Mouse (Mus musculus) limb, embryonic 13.5 days (tissue): Measurements from ENCODE around the gene Cbx8. TPM values are rescaled to one million over a fixed set of nuclear protein-coding genes. Genes with fewer than 3 reads are reported as not detected.

ENCODE experiments used
- ATAC-seq: fragments of 200-750 bp; cut with Nextera tagmentation; 2 replicates; pipeline ENCODE4 v1.8.0; 2017; ENCODE audit warnings: low read depth, moderate number of reproducible peaks, moderate TSS enrichment; ENCODE audit not compliant: low FRiP score
- H3K27ac ChIP-seq: fragments of 300-500 bp; sonication (generic); 2 replicates; pipeline ENCODE4 v1.5.1; 2015; ENCODE audit warnings: inconsistent platforms, mild to moderate bottlenecking, moderate library complexity
- H3K27me3 ChIP-seq: fragments of 300-500 bp; sonication (generic); 2 replicates; pipeline ENCODE4 v1.6.1; 2015; ENCODE audit warnings: mild to moderate bottlenecking, inconsistent platforms
- H3K36me3 ChIP-seq: fragments of 300-500 bp; sonication (generic); 2 replicates; pipeline ENCODE4 v1.6.1; 2015; ENCODE audit warnings: inconsistent platforms, mild to moderate bottlenecking, moderate library complexity
- H3K4me1 ChIP-seq: fragments of 300-500 bp; sonication (generic); 2 replicates; pipeline ENCODE4 v1.6.1; 2015; ENCODE audit warnings: inconsistent platforms
- H3K4me2 ChIP-seq: fragments of 300-500 bp; sonication (generic); replicated peaks from 2 replicates; pipeline ENCODE4 v1.6.1; 2015; ENCODE audit warnings: inconsistent platforms, mild to moderate bottlenecking, moderate library complexity
- H3K4me3 ChIP-seq: fragments of 300-500 bp; sonication (generic); 2 replicates; pipeline ENCODE4 v1.5.1; 2015; ENCODE audit warnings: moderate library complexity, mild to moderate bottlenecking, inconsistent platforms
- H3K9ac ChIP-seq: fragments of 300-500 bp; sonication (generic); 2 replicates; pipeline ENCODE4 v1.6.1; 2015; ENCODE audit warnings: mild to moderate bottlenecking, inconsistent platforms
- H3K9me3 ChIP-seq: fragments of 300-500 bp; sonication (generic); 2 replicates; pipeline ENCODE4 v1.6.1; 2016; ENCODE audit warnings: inconsistent platforms
- WGBS: fragments of 180-500 bp; shearing (Covaris S2); methylation state at CpG from one replicate; pipeline ENCODE4 v1.1.7; 2015; 5-methylcytosine and 5-hydroxymethylcytosine counted together
- polyA plus RNA-seq: library from polyadenylated mRNA; unstranded; fragments of >200 nt; fragmentation: Nextera tagmentation; extraction: Ambion mirVana; gene quantifications from 2 replicates; pipeline ENCODE4 v1.2.1, GENCODE M21; 2015

The Cbx8 gene
- polyA plus RNA-seq, 1 experiment from 2014 or later, result 10.6 TPM

GRCm38 (mm10) chr11:119083724-119084445 lies 43.1 kb upstream of the Cbx8 start:
- no peaks in the 10 kb centered on the region for H3K9me3 ChIP-seq
- H3K4me3 ChIP-seq, result peak overlapping the region; percentile 89
- WGBS, result 1% methylated on average over 27 of the region's 28 CpGs
- H3K36me3 ChIP-seq, result peaks cover 27% of the 10 kb centered on the region
- H3K9ac ChIP-seq, result peak overlapping the region; percentile 97
- no peak for ATAC-seq
- H3K27me3 ChIP-seq, result peaks cover 67% of the 10 kb centered on the region
- peak overlapping the region; percentile 92 for H3K4me2 ChIP-seq
- no peak overlapping the region for H3K27ac ChIP-seq
- H3K4me1 ChIP-seq, result peaks cover 78% of the 10 kb centered on the region

- H3K4me1 ChIP-seq, result peaks cover 79% of the 10 kb centered on the region
- H3K27me3 ChIP-seq, result peaks cover 60% of the 10 kb centered on the region
- no peaks in the 10 kb centered on the region for H3K9me3 ChIP-seq
- H3K36me3 ChIP-seq, result peaks cover 29% of the 10 kb centered on the region
- peak overlapping the region; percentile 92 for H3K4me2 ChIP-seq
- H3K9ac ChIP-seq, result peak overlapping the region; percentile 97
- ATAC-seq, result no peak
- H3K4me3 ChIP-seq, result peak overlapping the region; percentile 89
- no peak overlapping the region for H3K27ac ChIP-seq
- 10% methylated on average over 20 of the region's 20 CpGs for WGBS
These were observed 42.1 kb upstream of the Cbx8 start for GRCm38 (mm10) chr11:119082638-119083599.

GRCm38 (mm10) chr11:119081839-119082637 lies 41.3 kb upstream of the Cbx8 start:
- H3K4me1 ChIP-seq, result peaks cover 71% of the 10 kb centered on the region
- H3K27me3 ChIP-seq, result peaks cover 51% of the 10 kb centered on the region
- H3K4me3 ChIP-seq, result peak overlapping the region; percentile 89; the same call in 1 of the 2 replicates
- peak overlapping the region; percentile 92; the same call in 1 of the 2 replicates for H3K4me2 ChIP-seq
- H3K9ac ChIP-seq, result no peak overlapping the region; the same call in 1 of the 2 replicates
- 18% methylated on average over 21 of the region's 21 CpGs for WGBS
- no peak for ATAC-seq
- no peaks in the 10 kb centered on the region for H3K9me3 ChIP-seq
- H3K36me3 ChIP-seq, result peaks cover 34% of the 10 kb centered on the region
- no peak overlapping the region for H3K27ac ChIP-seq

- H3K9me3 ChIP-seq, result no peaks in the 10 kb centered on the region
- H3K27ac ChIP-seq, result no peak overlapping the region
- no peak for ATAC-seq
- peaks cover 34% of the 10 kb centered on the region for H3K36me3 ChIP-seq
- 28% methylated on average over 43 of the region's 47 CpGs for WGBS
- peak overlapping the region; percentile 25 for H3K4me3 ChIP-seq
- peak overlapping the region; percentile 45 for H3K4me2 ChIP-seq
- peaks cover 44% of the 10 kb centered on the region for H3K27me3 ChIP-seq
- peak overlapping the region; percentile 25; the same call in 1 of the 2 replicates for H3K9ac ChIP-seq
- H3K4me1 ChIP-seq, result peaks cover 65% of the 10 kb centered on the region
These were observed 40.5 kb upstream of the Cbx8 start for GRCm38 (mm10) chr11:119081148-119081838.

- H3K4me2 ChIP-seq, result peak overlapping the region; percentile 45
- peaks cover 34% of the 10 kb centered on the region for H3K36me3 ChIP-seq
- 33% methylated on average over 33 of the region's 33 CpGs for WGBS
- ATAC-seq, result no peak
- no peak overlapping the region for H3K27ac ChIP-seq
- no peaks in the 10 kb centered on the region for H3K9me3 ChIP-seq
- H3K9ac ChIP-seq, result peak overlapping the region; percentile 25; the same call in 1 of the 2 replicates
- H3K4me1 ChIP-seq, result peaks cover 65% of the 10 kb centered on the region
- peak overlapping the region; percentile 25 for H3K4me3 ChIP-seq
- H3K27me3 ChIP-seq, result peaks cover 44% of the 10 kb centered on the region
These were observed 39.8 kb upstream of the Cbx8 start for GRCm38 (mm10) chr11:119080461-119081147.

GRCm38 (mm10) chr11:119079445-119079837 lies 38.7 kb upstream of the Cbx8 start:
- H3K4me3 ChIP-seq, result peak overlapping the region; percentile 25
- peak overlapping the region; percentile 57 for H3K9ac ChIP-seq
- WGBS, result 43% methylated on average over 7 of the region's 7 CpGs
- peaks cover 44% of the 10 kb centered on the region for H3K27me3 ChIP-seq
- peak overlapping the region; percentile 52 for H3K4me2 ChIP-seq
- H3K27ac ChIP-seq, result peak overlapping the region; percentile 39; the same call in 1 of the 2 replicates
- ATAC-seq, result no peak
- peaks cover 34% of the 10 kb centered on the region for H3K36me3 ChIP-seq
- H3K9me3 ChIP-seq, result no peaks in the 10 kb centered on the region
- H3K4me1 ChIP-seq, result peaks cover 60% of the 10 kb centered on the region

GRCm38 (mm10) chr11:119078691-119079444 lies 38.1 kb upstream of the Cbx8 start:
- 10% methylated on average over 24 of the region's 27 CpGs for WGBS
- Histone ChIP-seq H3K27ac (peak overlapping the region; percentile 39; the same call in 1 of the 2 replicates), H3K4me3 (peak overlapping the region; percentile 25), H3K36me3 (peaks cover 34% of the 10 kb centered on the region), H3K4me2 (peak overlapping the region; percentile 52), H3K9ac (peak overlapping the region; percentile 57), H3K9me3 (no peaks in the 10 kb centered on the region), H3K4me1 (peaks cover 60% of the 10 kb centered on the region), H3K27me3 (peaks cover 49% of the 10 kb centered on the region)
- no peak for ATAC-seq

- Histone ChIP-seq H3K9me3 (no peaks in the 10 kb centered on the region), H3K4me1 (peaks cover 55% of the 10 kb centered on the region), H3K27ac (no peak overlapping the region), H3K27me3 (peaks cover 44% of the 10 kb centered on the region), H3K4me3 (no peak overlapping the region), H3K36me3 (peaks cover 34% of the 10 kb centered on the region), H3K9ac (no peak overlapping the region), H3K4me2 (no peak overlapping the region)
- no peak for ATAC-seq
- 68% methylated on average over 4 of the region's 4 CpGs for WGBS
These were observed 37.0 kb upstream of the Cbx8 start for GRCm38 (mm10) chr11:119077755-119078154.

- peaks cover 35% of the 10 kb centered on the region for H3K4me1 ChIP-seq
- no peak for ATAC-seq
- peaks cover 34% of the 10 kb centered on the region for H3K27me3 ChIP-seq
- H3K36me3 ChIP-seq, result peaks cover 17% of the 10 kb centered on the region
- no peaks in the 10 kb centered on the region for H3K9me3 ChIP-seq
- H3K27ac ChIP-seq, result no peak overlapping the region
- H3K4me2 ChIP-seq, result no peak overlapping the region
- no peak overlapping the region for H3K9ac ChIP-seq
- no peak overlapping the region for H3K4me3 ChIP-seq
- 89% methylated on average over 5 of the region's 5 CpGs for WGBS
These were observed 35.0 kb upstream of the Cbx8 start for GRCm38 (mm10) chr11:119075805-119076204.

- Histone ChIP-seq H3K4me2 (no peak overlapping the region), H3K4me3 (no peak overlapping the region), H3K27me3 (peaks cover 18% of the 10 kb centered on the region; the same call in 1 of the 2 replicates), H3K27ac (no peak overlapping the region), H3K9me3 (no peaks in the 10 kb centered on the region), H3K4me1 (peaks cover 21% of the 10 kb centered on the region), H3K36me3 (peaks cover 7% of the 10 kb centered on the region; the same call in 1 of the 2 replicates), H3K9ac (no peak overlapping the region)
- WGBS, result 40% methylated on average over 6 of the region's 6 CpGs
- ATAC-seq, result no peak
These were observed 33.2 kb upstream of the Cbx8 start for GRCm38 (mm10) chr11:119073876-119074433.
